Mouse (Mus musculus): ENCODE results near the gene Dpy30.

- no peak for TF ChIP-seq POLR2A (IDR thresholded peaks at IDR 0.05; ENCODE audit: control insufficient read depth, extremely low read depth, insufficient read depth, low read length, poor library complexity)
- no peak for TF ChIP-seq CTCF (IDR thresholded peaks at IDR 0.05; ENCODE audit: borderline replicate concordance, control insufficient read depth, extremely low read depth, insufficient read depth, low read length, poor library complexity)
These were observed 56.1 kb downstream of the Dpy30 start for GRCm38 (mm10) chr17:74267415-74268180.

Data from thymus, adult 2 months (tissue).